Mouse (Mus musculus) induced T-regulatory cell, adult 2 months (primary cell): ENCODE measurements around the gene Folr2.

ENCODE experiments used
- DNase-seq: peaks from one replicate; pipeline ENCODE4 v3.0.0-alpha.2; 2012; ENCODE audit warnings: low read depth

The Folr2 gene

GRCm38 (mm10) chr7:101857094-101857493 lies at the start of gene Folr2:
Gene Folr2, minus strand, starts transcription at chr7:101857194.
- DNase-seq = no peak

GRCm38 (mm10) chr7:101906696-101907095 lies 49.7 kb upstream of the Folr2 start:
- DNase-seq = peak; percentile 42

GRCm38 (mm10) chr7:101906287-101906681 lies 49.3 kb upstream of the Folr2 start, which contains the start of gene Tomt:
Gene Tomt, minus strand, starts transcription at chr7:101906359.
- DNase-seq = no peak

- peak; percentile 99 for DNase-seq
These were observed 48.7 kb upstream of the Folr2 start, which contains the start of gene Lamtor1 for GRCm38 (mm10) chr7:101905561-101906286. Gene Lamtor1, plus strand, starts transcription at chr7:101905904.

GRCm38 (mm10) chr7:101902846-101903245 lies 45.9 kb upstream of the Folr2 start:
- DNase-seq = peak; percentile 29

GRCm38 (mm10) chr7:101901969-101902368 lies 45.0 kb upstream of the Folr2 start:
- no peak for DNase-seq

- no peak for DNase-seq
These were observed 43.5 kb upstream of the Folr2 start for GRCm38 (mm10) chr7:101900331-101901097.

- DNase-seq = peak; percentile 99
These were observed 39.4 kb upstream of the Folr2 start for GRCm38 (mm10) chr7:101896104-101897066.

- no peak for DNase-seq
These were observed 38.7 kb upstream of the Folr2 start for GRCm38 (mm10) chr7:101895695-101896094.

GRCm38 (mm10) chr7:101888460-101888859 lies 31.5 kb upstream of the Folr2 start:
- DNase-seq = no peak

- no peak for DNase-seq
These were observed 29.3 kb upstream of the Folr2 start for GRCm38 (mm10) chr7:101886274-101886673.

- DNase-seq = no peak
These were observed 27.2 kb upstream of the Folr2 start for GRCm38 (mm10) chr7:101884160-101884559.

- no peak for DNase-seq
These were observed 25.6 kb upstream of the Folr2 start for GRCm38 (mm10) chr7:101882413-101883154.

- no peak for DNase-seq
These were observed 23.9 kb upstream of the Folr2 start for GRCm38 (mm10) chr7:101880855-101881254.

GRCm38 (mm10) chr7:101875978-101876377 lies 19.0 kb upstream of the Folr2 start:
- no peak for DNase-seq

- no peak for DNase-seq
These were observed 14.3 kb upstream of the Folr2 start for GRCm38 (mm10) chr7:101871296-101871695.

GRCm38 (mm10) chr7:101870629-101871028 lies 13.6 kb upstream of the Folr2 start, which contains the start of gene Folr1:
Gene Folr1, minus strand, starts transcription at chr7:101870788.
- DNase-seq = no peak

- DNase-seq = no peak
These were observed 12.1 kb upstream of the Folr2 start for GRCm38 (mm10) chr7:101869163-101869500.

GRCm38 (mm10) chr7:101868241-101869162 lies 11.5 kb upstream of the Folr2 start:
- DNase-seq = no peak

- DNase-seq = no peak
These were observed 10.5 kb upstream of the Folr2 start for GRCm38 (mm10) chr7:101867482-101867881.
